Mouse (Mus musculus): ENCODE results near the gene Slc5a5. TPM values are rescaled to one million over a fixed set of nuclear protein-coding genes. Genes with fewer than 3 reads are reported as not detected.

Slc5a5 gene
- polyA plus RNA-seq, 2 experiments from 2014 or later, result not detected

DNA sequence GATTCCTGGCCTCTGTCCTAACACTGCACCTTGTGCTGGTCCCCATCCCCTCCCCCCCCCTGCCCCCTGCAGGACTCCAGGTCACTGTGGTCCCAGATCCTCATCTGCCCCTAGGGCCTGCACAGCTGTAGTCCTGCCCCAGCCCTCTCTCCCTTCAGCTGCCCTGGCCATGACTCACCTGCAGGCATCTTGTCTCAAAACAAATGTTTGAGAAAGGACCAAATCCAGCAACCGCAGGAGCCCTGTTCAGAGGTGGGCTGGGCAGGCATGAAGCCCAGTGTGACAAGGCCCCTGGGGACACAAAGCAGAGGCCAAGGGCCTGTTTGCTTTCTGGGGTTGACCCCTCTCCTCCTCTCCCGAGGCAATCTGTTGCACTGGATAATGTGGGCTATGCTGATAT is 14.4 kb downstream of the Slc5a5 start:
- no peak for ATAC-seq

DNA sequence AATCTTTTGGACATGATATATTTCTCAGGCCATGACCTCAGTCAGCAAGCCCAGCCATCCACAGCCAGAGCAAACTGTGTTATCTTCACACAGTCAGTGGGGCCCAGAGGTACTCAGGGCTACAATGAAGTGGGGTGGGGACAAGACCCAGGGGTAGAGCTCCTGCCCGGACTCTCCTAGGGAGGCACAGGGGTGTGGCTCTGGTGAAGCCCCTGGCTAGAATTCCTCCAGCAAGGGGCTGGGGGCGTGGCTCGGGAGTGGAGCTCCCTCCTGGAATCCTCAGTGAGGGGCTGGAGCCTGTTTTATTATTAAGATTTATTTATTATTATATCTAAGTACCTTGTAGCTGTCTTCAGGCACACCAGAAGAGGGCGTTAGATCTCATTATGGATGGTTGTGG is 16.2 kb downstream of the Slc5a5 start:
- no peak for ATAC-seq

DNA sequence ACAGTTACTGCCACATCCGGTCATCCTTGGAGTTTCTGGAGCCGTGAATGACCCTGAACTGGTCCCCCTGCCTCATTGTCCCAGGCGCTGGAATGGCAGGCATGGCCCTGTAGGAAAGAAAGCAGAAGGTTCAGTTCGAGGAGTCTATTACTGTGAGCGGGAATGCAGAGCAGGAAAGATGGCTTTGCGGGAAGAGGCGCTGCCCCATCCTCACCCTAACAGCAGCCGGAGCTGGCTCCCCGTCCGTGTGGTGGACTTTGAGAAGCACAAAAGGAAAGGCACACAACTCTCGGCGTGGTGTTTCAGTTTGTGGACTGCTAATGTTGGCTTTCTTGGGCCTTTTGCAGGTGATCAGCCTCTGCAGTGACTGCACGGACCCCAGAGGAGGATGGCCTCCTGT is 18.1 kb downstream of the Slc5a5 start:
- no peak for ATAC-seq

DNA sequence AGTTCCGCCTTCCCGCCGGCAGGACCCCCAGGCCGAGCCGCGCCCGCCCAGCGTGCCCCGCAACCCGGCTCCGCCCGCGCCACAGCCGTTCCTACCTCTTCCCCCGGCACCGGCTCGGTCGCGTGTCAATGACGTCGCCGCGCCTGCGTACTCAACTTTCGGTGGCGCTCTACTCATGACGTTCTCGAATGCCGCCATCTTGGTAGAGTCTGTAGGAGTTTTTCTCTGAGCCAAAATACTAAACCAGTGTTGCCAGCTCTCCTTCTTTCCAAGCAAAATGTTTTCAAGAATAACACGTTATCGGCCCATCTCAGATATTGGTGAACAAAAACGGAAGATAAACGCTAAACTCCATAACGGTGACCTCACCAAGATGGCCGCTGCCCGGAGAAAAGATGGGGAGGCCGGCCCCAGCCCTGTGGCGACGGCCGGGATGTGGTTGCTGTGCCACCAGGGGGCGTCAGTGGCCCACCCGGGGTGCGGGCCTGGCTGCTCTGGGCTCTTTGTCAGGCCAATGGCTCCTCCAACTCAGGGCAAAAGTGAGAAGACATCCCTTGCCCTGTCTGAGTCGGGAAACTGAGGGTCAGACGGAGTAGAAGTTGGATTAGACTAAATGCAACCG is 19.1 kb downstream of the Slc5a5 start, which contains the start of gene Ccdc124:
Gene Ccdc124 (minus strand): TSS at position 572 of the 622 bp plus-strand sequence.
- ATAC-seq, result peak; percentile 74

DNA sequence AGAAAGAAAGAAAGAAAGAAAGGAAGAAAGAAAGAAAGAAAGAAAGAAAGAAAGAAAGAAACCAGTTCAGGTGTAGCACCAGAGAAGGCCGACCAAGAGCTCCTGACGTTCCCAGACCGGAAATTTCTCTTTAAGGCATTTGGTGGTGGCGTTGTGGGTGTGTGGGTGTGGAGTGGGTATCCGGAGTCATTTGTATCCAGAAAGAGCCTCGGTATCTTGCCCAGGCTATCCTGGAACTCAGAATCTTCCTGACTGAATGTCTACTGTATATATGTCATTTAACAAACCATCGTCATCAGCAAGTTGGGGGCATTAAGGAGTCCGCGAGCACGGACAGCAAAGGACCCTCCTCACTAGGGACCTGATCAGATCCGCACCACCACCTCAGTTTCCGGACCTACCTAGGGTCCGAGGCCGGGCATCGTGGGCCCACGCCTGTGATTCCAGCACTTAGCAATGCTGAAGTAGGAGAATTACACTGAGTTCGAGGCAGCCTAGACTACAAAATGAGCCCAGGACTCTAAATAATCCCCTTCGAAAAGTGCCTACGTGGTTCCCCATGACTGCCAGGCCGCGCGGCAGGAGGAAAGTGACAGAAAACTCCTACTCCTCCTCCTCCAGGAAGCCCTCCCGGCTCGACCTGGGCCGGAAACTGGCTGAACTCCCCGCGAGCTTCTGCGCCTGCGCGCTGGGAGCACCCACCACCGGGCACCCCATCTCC is 19.8 kb downstream of the Slc5a5 start:
- peak; percentile 33 for ATAC-seq

- ATAC-seq, result no peak
Measured at GRCm38 (mm10) chr8:70871195-70871807, 21.3 kb downstream of the Slc5a5 start.

DNA sequence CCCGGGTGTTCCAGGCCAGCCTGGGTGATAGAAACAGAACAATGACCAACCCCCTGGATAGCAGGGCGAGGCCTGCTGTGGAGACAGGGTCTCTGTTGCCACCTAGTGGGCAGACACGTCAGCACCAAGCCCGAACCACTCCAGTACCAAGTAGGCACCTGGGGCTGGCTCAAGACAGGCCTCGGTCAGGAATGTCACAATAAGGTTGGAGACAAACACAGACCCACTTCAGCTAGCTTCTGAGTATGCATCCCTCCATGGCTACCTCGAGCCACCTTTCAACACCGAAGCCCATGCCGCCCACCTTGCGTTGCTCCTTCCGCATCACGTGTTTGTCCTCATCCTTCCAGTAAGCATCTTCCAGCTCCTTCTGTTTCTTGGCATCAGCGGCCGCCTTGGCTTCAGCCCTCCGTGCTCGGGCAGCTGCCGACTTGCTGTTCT is 22.9 kb downstream of the Slc5a5 start:
- no peak for ATAC-seq

DNA sequence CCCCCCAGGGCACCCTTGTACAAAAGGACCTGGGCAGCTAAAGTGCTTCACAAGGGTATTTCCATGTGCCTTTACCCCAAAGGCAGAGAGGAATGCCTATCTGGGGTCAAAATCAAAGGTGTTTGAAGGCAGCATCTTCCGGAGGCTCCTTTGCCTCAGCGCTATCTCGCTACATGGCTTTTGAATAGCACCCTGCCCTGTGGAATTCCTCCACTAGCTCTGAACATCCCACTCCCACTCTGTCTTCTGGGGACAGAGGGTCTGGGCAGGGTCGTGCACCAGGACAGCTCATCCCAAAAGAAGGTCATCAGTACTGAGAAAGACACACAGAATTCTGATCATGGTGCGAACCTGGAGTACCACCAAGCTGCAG is 23.4 kb downstream of the Slc5a5 start:
- no peak for ATAC-seq

GRCm38 (mm10) chr8:70868559-70869198 is 23.9 kb downstream of the Slc5a5 start:
- ATAC-seq, result no peak

DNA sequence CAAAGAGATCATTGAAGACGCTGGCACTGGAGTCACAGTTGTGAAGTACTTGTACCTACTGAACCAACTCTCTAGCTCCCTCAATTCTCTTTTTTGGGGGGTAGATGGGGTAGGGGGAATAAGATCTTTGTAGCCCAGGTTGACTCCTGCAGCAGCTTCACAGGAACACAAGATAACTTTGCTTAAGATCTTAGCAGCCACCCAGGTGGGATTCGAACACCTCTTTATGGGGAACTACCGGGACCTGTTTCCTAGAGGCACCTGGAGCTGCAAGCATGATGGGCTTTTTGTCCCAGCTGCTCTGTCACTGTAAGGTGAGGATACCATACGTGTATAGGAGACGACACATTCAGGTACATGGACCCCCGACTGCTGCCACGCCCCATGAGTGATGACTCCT is 26.0 kb downstream of the Slc5a5 start:
- ATAC-seq, result no peak

DNA sequence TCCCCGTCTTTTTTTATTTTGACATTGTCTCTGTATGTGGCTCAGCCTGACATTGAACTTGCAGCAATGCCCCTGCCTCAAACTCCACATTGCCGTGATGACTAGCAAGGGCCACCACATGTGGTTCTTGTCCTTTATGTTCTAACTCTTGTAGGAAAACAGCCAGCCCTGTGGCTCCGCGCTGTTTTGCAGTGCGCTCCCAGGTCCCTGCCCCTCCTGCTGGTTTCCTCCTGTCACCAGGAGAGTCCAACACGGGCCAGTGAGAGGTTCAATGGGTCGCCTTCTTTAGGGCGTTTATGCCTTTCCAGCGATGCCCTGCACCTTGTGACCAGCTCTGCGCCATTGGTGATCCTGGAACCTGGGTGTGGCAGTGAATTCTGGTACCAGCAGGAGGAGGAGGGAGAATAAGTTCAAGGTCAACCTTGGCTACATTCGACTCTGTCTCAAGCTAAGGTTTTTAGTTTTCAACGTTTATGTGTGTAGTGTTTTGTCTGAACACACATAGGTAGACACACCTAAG is 26.5 kb downstream of the Slc5a5 start:
- no peak for ATAC-seq

DNA sequence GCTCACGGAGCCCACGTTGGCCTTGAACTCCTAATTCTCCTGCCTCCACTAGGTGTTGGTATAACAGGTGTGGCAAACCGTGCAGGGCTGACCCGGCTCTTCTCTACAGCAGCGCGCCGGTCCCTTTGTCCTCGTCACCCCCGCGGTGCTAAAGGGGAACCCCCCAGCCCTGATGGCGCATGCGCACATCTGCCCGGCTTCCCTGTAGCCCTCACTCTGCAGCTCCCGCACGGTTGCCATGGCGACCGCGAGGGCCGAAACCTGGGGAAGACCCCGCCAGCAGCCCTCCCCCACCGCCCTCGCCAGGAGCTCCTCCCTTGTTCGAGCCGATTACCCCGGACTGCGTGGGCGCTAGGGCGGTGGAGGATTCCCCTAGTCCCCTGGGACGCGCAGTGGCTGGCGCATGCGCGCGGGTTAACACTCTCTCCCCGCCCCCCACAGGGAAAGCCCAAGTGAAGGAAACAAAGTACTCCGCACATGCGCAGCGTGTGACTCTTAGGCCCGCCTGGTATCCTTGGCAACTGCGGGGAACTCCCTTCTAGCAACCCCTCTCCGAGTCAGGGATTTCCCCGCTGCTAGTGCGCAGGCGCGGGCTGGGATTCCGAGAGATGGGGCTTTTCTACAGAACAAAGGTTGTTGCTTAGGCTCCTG is 27.1 kb downstream of the Slc5a5 start:
- ATAC-seq, result peak; percentile 81

- ATAC-seq, result no peak
Measured at GRCm38 (mm10) chr8:70864712-70865221, 27.8 kb downstream of the Slc5a5 start.

GRCm38 (mm10) chr8:70863956-70864711 is 28.4 kb downstream of the Slc5a5 start:
- ATAC-seq, result no peak

GRCm38 (mm10) chr8:70862824-70863641 is 29.5 kb downstream of the Slc5a5 start, which contains the start of gene Kcnn1:
Gene Kcnn1 (minus strand): TSS chr8:70863258.
- no peak for ATAC-seq

- no peak for ATAC-seq
Measured at GRCm38 (mm10) chr8:70857516-70857915, 35.0 kb downstream of the Slc5a5 start.

- no peak for ATAC-seq
Measured at GRCm38 (mm10) chr8:70856541-70857197, 35.9 kb downstream of the Slc5a5 start.

DNA sequence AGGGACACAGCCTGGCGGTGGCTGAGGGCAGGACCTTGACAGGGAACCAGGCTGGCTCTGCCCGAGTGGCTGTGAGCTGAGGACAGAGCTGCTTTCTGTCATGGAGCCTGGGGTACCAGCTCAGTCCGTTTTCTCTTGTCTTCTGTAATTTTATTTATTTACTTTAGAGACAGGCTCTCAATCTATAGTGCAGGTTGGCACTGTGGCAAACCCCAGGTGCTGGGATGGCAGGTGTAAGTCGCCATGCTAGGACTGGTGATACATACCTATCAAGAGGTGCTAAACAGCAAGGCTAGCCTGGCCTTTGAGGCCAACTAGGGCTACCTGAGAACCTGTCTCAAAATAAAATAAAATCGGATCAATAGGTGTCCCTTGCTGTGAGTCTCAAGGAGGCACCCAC is 36.5 kb downstream of the Slc5a5 start:
- ATAC-seq, result no peak

DNA sequence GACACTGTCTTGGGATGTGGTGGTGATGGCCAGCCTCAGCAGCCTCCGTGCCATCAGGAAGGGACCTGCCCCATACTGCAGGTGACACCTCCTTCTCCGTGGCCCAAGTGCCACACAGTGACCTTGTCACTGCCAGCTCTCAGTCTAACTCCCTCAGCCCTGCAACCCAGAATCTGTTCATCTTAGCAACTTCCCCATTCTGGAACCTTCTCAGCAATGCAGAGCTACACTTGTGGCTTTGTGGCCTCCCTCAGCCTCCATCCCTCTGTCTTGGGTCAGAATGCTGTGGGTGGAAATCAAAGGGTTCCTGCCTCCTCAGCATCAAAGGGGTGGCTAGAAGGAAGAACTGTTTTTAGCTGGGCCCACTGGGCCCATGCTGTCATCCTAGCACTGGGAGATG is 38.7 kb downstream of the Slc5a5 start:
- ATAC-seq, result no peak

- ATAC-seq, result no peak
Measured at GRCm38 (mm10) chr8:70852595-70853231, 39.8 kb downstream of the Slc5a5 start.
